Mouse (Mus musculus): ENCODE results near the gene Tm6sf2.
A peak's percentile ranks its signal among the peaks of the same experiment; 100 is the strongest.

Tm6sf2 gene

DNA sequence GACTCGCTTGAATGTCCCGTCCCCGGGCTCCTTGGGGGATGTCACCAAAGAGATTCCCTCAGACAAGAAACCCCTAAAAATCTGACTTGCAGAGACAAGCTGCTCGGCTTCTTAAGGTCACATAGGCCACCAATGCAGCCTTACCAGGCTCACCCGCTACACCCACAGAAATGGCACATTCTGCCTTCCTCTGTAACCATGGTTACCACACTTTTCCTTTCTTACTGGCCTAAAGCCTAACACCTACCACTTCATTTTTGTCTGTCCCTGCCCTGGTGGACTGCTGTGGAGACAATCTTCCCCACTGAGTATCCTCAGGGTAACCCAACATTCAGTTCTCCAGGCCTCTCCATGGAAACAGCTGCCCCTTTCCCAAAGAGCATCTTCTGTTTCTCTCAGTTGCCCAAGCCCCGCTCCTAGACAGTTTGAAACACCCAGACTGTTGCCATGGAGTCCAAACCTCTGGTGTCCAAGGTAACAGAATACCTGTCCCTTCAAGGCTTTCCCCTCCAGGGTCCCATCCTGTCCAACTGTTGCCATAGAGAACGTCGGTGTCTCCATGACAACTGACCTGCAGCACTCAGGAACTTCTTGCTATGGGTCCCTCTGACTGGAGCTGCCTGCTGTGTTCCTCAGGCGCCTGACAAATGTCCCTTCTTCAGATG, 16.7 kb downstream of the Tm6sf2 start:
- no peak for DNase-seq

DNA sequence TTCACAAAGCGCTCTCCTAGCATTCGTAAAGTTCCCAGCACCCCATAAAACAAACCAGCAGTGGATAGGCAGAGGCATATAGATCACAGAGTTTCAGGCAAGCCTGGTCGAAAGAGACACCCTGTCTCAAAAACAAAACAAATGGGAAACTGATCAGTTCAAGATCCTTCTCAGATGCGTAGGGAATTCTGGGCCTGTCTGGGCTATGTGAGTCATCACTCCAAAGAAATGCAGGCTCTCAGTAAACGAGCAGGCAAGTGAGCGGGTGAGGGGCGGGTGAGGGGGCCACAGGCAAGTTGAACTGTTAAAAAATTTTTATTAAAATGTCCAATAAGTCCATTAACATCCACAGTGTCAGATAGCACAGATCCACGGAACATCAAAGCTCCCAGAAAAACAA, 20.1 kb downstream of the Tm6sf2 start:
- DNase-seq = no peak

DNA sequence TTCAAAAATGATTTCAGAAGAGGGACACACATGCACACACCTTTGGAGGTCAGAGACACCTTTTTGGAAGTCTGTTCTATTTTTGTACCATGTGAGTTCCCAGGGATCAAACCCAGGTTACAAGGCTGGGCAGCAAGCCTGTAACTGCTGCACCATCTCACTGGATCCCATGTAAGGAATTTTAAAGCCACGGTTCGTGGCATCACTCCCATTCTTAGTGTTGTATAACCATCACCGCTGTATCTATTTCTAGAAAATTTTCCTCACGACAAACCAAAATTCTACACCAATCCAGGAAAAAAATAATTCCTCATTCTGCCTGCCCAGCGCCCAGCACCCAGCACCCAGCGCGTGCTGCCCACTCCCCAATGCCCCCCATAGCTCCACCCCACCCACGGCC, 26.6 kb downstream of the Tm6sf2 start:
- DNase-seq = no peak

DNA sequence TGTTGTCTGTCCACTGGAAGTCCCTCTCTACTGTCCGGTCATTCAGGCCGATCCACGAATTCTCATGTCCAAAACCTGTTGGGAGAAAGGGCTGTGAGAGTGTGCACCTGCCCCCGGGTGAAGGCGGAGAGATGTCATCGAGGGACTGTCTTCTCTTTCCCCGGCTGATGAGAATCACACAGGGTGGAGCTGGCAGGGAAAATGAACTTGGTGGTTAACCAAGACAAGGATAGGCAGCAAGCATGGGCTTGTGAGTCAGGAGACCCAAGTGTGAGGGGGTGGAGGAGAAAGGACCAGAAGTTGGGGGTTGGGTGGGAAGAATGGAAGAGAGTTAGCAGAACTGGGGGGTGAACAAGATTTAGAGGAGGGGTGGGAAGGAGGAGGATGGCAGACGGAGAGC, 27.5 kb downstream of the Tm6sf2 start:
- no peak for DNase-seq

DNA sequence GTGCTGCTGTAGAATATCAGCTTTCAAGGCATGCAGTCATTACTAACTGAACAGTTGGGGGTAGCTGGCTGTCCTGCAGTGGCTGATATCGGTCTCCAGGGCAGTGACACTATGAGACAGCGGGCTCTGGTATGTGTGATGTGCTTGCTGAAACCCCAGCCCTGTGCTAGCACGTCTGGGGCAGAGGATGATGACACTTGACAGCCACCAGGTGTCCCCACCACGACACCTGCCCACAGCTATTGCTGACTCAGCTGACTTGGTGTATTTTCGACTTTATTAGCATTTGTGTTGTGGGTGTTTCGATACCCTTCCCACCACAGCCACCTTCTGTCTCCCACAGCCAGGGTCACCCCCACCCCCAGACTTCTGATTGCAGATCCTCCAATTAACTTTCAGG, 31.8 kb downstream of the Tm6sf2 start:
- peak in 1 of 2 experiments; percentile 23 for DNase-seq

DNA sequence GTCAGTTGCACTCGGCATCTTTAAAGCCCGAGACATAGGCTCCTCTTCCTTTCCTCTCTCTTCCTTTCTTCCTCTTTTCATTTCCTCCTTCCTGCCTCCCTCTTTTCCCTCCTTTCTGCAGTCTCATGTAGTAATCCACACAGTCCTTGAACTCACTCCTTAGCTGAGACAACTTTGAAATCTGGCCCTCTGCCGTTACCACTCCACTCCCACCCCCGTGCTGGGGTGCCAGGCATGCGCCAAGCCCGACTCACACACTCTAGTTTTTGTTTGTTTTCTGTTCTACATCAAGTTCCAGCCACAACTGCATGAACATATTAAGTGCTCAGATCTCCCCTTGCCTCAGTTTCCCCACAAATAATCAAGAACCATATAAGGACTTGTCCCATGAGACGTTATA, 32.2 kb downstream of the Tm6sf2 start:
- DNase-seq = no peak

DNA sequence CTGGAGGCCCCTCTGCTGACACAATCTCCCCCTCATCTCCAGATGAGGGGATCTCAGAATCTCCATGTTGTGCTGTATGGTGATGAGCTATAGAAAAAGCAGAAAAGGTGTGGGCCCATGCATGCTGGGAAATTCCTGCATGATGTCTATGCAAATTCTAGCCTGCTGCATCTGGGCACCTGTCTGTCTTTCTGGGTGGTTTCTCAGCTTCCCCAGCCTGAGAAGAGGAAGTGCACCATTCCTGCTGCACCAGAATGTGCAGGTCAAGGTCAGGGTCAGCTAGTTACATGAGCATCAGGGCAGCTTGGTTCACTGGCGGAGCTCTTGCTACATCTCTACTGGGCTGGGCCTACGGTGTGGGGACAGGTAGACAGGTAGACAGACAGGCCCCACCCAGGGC, 37.7 kb downstream of the Tm6sf2 start:
- no peak for DNase-seq

DNA sequence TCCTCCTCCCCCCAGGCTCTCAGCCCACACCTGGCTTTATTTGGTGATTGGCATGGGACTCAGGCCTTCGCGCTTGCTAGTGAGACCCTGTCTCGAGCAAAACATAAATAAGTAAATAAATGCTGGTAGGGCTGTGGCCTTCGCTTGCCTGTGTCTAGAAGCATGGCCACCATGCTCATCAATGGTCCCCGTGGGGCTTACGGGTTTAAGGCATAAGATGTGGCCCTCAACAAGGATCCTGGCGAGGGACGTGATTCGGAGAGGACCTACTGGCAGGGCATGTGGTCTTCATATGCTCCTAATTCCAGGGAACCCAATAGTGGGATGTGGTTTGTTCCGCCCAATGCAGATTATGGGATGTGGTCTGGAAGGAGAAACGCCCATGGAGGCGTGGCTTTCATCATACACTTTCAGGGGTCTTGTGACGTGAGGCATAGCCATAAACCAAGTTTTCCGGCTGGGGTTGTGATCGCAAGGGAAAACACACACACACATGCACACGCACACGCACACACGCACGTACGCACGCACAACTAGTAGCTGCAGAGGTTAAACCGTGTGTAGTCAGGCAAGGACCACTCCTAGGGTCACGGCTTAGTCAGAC, 38.6 kb downstream of the Tm6sf2 start:
- no peak for DNase-seq

DNA sequence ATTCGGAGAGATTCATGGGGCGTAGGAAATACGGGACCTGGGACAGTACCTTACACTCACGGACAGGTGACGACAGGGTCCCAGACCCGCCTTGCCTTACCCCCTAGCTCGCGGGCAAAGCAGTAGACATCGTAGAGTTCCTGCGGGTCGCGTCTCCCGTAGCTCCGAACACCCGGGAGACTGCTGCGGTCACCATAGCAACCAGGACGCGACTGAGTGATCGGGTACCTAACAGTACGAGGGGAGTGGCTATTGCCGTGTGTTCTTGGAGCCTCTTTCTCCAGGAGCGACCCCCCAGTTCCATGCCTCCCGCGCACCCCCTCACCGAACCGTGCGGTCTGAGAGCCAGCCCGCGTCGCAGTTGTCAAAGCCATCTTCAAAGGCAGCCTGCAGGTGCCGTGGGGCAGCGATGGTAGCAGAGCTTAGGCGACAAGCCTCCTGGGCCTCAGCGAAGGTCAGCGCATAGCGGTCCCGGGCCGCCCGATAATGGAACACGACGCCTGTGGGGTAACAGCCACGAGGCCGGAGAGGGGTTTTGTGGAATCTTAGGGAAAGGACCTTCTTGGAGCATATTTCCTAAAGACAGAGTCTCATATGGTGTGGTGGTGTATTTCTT, 39.8 kb downstream of the Tm6sf2 start:
- DNase-seq = no peak

DNA sequence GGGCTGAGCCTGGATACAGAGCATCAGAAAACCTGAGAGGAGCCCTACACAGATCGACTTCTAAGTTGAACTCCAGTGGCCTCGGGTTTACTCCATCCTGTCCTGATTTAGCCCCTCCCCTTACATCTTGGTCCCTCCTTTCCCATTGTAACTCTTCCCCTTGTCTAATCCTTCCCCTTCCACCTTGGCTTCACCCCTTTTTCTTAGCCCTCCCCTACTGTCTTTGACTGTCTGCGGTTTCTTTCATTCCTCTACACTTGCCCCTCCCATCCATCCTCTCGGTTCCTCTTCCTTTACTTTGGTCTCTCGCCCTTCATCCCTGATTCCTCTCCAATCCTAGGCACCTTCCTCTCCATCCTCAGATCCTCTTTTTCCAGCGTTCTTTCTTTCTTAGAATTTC, 41.8 kb downstream of the Tm6sf2 start:
- DNase-seq = no peak

DNA sequence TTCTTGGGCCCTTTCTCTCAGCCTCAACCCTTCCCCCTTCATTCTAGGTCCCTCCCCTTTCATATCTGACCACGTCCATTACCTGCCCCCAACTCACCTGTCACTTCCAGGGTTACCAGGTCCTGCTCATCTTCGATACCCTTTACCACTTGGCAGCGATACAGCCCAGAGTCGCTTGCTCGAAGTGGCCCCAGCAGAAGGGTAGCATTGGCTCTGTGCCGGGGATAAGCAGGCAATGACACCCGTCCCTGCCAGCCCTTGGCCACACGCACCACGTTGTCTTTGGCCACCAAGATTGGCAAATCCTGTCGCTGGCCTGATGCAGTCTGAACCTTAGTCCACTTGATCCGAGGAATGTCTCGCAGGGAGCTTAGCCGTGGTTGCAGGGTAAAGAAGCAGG, 42.2 kb downstream of the Tm6sf2 start:
- no peak for DNase-seq

DNA sequence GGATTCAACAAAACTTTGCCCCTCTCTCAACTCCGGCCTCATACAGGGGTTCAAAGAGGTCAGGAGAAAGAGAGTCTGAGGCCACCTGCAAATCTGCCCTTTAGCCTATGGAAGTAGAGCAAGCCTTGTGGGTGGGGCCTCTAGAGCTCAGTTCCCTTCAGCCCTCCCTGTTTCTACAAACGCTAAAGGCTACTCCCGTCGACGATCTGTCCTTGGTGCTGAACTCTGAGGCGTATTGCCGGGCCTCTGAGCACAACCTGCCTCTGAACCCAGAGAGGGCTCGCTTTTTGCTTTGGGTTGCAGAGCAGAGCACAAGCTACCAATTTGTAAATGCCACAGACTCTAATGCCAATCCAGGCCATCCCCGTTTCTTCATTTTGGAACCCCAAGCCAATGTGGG, 44.9 kb downstream of the Tm6sf2 start:
- DNase-seq = no peak

DNA sequence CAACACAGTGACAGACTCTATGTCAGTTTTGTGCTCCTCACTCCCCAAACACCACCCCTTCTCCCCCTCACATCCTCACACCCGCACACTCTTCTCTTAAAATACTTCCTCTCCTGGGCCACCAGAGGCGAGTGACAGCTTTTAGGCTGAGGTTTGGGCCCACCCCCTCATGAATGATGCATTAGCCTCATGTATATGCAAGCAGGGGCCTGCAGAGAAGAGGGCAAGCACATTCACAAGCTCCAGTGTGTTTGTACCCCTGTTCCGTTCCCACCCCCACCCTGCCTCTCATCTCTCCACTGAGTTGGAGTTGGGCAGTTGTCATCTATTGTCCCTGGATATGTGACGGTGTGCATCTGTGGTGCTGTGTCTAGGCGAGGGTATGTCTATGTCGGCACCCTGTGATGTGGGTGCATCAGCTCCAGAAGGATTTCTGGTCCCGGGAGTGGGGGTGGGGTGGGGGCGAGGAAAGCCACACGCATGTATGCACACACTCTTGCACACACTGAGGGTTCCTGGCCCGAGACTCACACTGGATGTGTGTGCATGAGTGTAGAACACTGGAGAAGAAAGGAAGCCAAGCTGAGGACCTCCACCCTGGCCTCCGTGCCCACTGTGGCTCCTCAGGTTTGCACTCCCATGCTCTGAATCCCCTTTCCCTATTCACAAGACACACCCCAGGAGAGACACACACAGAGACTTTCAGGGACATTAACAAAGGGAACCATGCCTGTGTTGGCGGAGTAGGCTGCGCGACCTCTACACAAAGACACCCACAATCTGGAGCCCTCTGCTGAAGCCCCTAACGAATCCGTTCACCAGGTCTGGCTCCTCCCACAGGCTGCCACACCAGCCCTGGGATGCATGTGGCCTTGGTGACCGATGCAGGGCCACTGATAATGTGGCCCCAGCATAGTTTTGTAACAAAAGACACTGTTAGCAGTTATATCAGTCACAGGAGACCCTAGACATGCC, 46.3 kb downstream of the Tm6sf2 start:
- DNase-seq = no peak

DNA sequence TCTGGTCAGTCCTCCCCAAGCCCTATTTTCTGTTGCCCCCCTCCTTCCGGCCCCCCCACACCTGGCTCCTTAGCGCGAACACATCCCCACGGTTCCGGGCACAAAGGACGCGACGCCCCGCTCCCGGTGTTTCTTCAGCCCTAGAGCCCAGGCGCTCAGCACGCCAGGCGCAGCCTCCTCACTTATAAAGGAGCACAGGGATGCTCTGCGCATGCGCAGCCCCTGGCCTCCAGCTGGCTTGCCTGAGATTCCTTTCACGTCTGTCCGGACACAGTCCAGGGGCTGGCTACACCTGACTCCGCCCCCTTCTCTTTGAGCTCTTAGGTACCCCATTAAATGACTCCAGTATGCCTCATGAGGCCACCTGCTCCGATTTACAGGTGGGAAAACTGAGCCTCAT, 47.9 kb downstream of the Tm6sf2 start, which contains the start of gene Ncan:
TSS of gene Ncan (minus strand) at position 207 of the 400 bp plus-strand sequence.
- peak; percentile 31 to 39 for DNase-seq

DNA sequence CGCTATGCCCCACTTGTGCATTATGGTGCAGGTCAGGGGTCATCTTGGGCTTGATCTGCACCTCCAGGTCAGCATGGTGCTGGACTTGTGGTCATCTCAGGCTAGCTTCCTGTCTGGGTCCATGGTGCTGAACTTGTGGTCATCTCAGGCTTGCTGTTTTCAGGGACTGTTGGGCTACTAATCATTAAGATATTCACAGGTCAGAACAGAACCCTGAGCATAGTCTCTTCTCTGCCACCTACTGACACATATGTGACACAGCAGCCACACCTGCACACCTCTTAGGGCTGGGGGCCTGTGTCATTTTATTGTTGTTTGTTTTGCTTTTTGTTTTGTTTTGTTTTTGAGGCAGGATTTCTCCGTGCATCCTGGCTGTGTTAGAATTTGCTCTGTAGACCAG, 50.1 kb downstream of the Tm6sf2 start:
- DNase-seq = no peak

DNA sequence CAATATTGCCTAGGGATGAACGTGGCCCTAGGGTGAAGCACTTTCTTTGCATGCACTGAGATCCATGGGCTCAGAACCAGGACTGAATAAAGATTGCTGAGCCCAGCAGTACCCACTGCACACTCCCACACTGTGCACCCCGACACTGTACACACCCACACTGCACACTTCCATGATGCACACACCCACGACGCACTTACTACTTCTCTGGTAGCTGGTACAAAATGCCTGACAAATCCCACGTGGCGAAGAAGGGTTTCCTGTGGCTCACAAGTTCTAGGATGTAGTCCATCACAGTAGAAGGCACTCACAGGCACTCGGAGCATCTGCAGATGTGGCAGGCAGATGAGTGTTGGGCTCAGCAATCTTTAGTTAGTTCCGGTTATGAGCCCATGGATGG, 52.3 kb downstream of the Tm6sf2 start:
- no peak for DNase-seq

DNA sequence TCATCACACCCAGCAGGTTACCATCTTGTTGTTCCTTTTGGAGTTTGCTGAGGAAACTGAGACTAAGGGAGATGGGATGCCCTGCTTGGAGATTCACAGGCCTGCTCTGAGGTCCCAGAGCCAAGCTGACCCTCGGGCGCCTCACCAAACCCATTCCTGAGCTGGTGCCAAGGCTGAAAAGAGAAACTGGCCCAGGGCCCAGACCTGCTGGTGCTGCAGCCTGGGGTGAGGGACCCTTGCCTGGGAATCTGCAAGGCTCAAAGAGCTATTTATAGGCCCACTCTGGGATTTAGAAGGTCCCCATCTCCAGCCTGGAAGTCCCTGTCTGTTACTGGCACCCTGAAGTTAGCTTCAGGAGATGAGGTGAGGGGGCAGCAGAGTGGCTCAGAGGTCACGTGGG, 55.7 kb downstream of the Tm6sf2 start:
- DNase-seq = no peak

DNA sequence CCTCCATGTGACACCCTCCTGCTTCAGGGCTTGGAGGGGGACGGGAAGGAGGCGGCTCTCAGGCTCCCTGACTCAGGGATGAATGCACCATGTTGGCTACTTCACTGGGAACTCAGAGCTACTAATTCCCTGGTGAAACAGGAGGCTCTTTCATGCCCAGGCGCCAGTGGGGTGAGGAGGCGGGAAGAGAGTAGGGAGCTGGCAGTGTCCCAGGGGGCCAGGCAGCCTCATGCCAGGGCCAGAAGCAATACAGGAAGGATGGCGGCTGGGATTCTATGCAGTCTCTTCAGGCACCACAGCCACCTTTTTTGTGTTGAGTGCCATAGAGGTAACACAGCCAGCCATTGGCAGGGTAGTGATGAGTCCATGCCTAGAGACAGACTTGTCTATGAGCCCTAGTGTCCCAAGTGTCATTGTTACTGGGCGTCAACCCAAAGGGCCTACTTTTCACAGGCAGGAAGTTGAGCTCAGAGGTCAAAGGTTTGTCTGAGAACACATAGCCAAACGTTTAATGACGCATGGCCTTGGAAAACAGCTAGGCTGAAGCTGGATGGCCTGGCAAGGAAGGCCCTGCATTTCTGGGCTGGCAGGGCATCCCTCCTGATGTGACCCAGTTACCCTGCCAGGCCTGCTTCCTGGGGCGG, 56.7 kb downstream of the Tm6sf2 start:
- DNase-seq = peak; percentile 15 to 28
